Mouse (Mus musculus): ENCODE data around the gene Gm12355. TPM values are rescaled to one million over a fixed set of nuclear protein-coding genes. Genes with fewer than 3 reads are reported as not detected.
A peak's percentile ranks its signal among the peaks of the same experiment; 100 is the strongest.

Gm12355 gene
- total RNA-seq, 2 experiments from 2014 or later, result 10.4 to 11.6 TPM

- DNase-seq (ENCODE audit: low spot score in 2 of 2), result no peak
Observed at GRCm38 (mm10) chr11:98603953-98604352, 21.5 kb downstream of the Gm12355 start.

- DNase-seq (ENCODE audit: low spot score in 2 of 2), result peak in 1 of 2 experiments; percentile 16
Observed at GRCm38 (mm10) chr11:98602090-98602690, 23.3 kb downstream of the Gm12355 start.

DNA sequence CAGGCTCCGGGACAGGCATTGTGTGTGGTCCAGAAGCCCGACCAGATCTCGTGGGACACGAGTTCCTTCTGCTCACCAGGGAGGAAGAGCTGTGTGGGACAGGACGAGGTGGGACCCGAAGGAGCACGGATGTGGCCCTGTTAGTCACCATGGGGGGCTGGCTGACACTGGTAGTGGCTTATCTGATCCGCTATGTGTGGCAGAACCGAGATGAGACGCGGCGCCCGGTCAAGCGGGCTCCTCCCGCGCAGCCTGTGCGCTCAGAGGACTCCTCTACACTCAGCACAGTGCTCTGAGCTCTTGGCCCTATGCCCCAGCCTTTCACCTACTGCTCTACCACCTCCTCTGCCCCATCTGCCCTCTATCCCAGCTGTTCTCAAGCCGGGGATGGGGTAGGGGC, 26.2 kb downstream of the Gm12355 start:
- DNase-seq (ENCODE audit: low spot score in 2 of 2), result peak in 1 of 2 experiments; percentile 17

GRCm38 (mm10) chr11:98598851-98599290, 26.6 kb downstream of the Gm12355 start:
- no peak for DNase-seq (ENCODE audit: low spot score in 2 of 2)

DNA sequence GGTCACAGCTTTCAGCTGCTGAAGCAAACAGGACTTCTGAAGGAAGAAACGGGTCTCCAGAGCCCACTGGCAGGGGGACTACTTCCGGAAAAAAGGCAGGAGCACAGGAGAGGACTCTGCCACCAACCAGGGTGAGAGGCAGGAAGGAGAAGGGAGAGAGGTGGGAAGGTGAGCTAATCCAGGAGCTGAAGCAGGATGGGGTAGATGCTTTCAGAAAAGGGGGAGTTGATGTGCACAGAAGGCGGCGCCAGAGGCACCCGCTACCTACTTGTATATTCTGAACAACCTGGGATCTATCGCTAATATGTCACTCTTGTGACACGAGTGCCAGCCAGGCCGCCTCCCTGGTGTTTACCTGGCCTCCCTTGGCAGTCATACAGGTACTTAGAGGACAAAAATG, 27.5 kb downstream of the Gm12355 start, which contains the start of gene Lrrc3c:
Lrrc3c (plus strand) TSS at position 301 of the 400 bp plus-strand sequence.
- DNase-seq (ENCODE audit: low spot score in 2 of 2), result no peak

DNA sequence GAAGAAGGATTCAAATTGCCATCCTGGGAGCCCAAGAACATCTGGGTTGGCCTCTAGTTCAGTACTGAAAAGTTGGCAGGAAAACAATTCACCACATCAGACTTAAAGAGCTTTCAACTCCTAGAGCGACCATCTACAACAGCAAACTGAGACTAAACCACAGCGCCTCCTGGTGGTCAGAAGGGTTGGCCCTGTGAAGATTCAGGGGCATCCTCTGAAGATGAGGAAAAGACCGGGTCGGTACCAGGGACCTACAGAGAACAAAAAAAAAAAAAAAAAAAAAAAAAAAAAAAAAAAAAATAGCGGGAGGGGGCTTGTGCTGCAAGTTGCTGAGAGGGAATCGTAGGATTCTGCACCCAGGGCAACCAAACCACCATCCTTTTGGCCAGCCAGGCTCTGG, 28.1 kb downstream of the Gm12355 start:
- DNase-seq (ENCODE audit: low spot score in 2 of 2), result peak; percentile 62 to 71

DNA sequence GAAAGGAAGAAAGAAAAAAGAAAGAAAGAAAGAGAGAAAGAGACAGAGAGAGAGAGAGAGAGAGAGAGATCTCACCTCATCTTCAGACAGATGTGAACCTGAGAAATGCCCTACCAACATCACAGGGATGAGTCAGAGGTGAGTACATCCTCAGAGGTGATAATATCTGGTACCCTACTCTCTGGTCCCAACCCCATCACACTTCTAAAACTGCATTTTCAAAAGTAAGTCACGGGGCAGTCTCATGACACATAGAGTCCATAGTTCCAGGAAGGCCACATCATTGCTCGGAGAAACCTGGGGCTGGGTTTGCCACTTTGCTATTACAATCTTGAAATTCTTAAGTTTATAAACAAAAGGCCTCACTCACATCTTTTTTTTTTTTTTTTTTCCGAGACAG, 29.5 kb downstream of the Gm12355 start:
- DNase-seq (ENCODE audit: low spot score in 2 of 2), result no peak

DNA sequence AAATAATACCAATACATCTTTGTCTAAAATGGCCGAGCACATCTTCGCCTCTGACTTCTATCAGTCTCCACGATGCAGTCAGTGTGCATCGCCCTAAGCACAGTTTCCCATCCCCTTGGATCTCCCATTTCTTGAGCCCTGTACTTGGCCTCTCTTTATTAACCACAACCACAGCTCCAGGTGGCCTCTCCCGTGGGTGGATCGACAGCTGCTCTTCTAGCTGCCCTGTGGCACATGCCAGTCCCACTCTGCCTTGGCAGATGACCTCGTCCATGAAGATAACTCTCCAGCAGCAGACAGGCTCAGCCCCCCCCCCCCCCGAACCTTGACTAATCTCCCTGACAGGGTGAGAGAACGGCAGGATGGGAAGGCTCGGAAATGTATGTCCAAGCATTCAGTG, 30.0 kb downstream of the Gm12355 start:
- no peak for DNase-seq (ENCODE audit: low spot score in 2 of 2)

DNA sequence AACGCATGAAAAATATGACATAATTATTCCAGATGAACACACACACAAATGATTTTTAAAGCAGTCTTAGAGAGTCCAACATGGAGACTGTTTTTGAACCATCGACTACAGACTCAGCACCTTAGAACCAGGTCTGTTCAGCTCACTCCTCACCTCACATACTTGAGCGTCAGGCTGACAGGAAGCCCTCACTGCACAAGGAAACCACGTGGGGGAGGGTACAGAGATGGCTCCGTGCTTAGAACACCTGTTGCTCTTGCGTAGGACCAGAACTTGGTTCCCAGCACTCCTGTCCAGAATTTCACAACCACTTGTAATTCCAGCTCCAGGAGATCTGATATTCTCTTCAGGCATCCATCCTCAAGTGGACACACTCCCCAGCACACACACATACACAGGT, 30.4 kb downstream of the Gm12355 start:
- DNase-seq (ENCODE audit: low spot score in 2 of 2), result no peak

DNA sequence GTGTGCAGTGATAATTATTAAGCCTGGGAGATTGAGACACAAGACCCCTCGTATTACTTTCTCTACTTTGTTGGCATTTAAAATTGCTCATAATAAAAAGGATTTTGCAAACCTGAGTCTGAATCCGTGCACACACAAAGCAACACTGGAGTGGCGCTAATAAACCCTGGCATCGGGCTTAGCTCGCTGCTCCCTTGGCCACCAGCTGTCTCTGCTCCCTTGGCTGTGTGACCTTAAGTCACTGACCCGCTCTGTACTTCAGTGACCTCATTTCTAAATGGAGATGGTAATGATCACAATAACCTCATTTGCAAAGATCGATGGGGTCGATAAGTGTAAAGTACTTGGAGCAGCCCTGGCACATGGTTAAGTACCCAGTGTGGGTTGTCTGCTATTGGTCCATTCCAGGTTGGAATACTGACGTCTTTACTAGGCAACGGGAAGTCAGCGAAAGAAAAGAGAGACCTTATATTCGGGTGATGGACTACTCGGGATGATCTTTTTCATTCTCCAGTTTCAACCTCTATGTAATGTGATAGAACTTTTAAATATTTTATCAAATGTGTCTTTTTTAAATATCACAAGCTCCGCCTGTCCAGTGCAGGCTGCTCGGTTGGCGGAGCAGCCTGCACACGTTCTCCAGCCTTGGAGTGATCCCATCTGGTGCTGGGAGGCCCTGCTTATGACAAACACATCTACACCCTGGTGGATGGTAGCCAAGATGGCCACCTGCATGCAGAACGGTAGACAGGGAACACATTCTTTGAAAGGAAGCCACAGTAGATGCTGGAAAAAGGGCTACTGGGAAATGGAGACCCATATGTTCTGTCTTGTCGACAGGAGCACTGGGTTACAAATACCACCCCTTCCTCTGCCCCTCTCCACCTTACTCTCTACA, 34.7 kb downstream of the Gm12355 start:
- no peak for DNase-seq (ENCODE audit: low spot score in 2 of 2)

DNA sequence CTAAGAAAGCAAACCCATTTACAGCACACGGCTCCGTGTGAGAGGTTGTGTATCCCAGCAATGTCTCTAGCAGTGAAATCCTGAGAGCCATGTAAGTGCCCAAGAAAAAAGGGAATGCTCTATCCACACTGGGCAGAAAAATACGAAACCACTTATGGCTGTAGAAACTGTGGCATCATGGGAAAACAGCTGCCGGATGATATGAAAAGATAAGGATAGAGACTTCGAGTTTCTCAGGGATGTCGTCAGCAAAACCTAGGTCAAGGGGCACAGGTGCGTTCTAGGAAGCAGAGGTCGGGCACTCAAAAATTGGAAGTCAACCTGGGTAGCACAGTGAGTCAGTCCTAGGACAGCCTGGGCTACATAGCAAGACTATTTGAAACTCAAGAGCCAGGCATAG, 36.2 kb downstream of the Gm12355 start:
- no peak for DNase-seq (ENCODE audit: low spot score in 2 of 2)

GRCm38 (mm10) chr11:98588833-98589281, 36.6 kb downstream of the Gm12355 start:
- peak in 1 of 2 experiments; percentile 34 for DNase-seq (ENCODE audit: low spot score in 2 of 2)

GRCm38 (mm10) chr11:98587684-98588546, 37.5 kb downstream of the Gm12355 start:
- peak; percentile 67 for DNase-seq (ENCODE audit: low spot score in 2 of 2)

DNA sequence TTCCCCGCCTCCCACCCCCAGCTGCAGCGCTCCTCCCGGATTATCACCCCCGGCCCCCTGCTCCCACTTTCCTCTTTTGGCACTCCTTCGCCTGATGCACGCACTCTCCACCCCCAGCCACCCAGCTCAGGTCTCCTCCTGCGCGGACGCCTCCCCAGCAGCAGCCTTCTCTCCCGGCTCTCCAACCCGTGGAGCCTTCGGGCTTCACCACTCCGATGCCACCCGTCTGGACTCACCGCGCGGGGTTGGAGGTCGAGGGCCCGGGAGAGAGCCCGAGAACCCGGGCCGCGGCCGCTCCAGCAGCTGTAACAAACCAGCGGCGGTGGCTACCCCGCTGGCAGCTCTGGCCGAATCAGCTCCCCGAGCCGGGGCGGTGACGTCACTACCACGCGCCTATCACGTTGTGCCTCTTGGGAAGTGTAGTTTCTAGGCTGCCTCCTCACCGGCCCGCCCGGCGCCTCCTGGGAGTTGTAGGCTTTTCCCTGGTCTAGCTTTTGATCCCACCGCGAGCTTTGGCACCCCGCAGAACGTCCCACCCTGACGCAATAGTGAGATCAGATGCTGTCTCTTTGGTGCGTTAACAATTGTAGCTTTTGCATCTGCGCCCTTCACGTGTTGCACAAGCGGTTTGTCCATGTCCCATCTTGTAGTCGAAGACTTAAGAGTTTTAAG, 38.4 kb downstream of the Gm12355 start, which contains the start of gene Ormdl3:
Ormdl3 (minus strand) TSS at position 477 of the 672 bp plus-strand sequence.
- peak; percentile 98 for DNase-seq (ENCODE audit: low spot score in 2 of 2)

DNA sequence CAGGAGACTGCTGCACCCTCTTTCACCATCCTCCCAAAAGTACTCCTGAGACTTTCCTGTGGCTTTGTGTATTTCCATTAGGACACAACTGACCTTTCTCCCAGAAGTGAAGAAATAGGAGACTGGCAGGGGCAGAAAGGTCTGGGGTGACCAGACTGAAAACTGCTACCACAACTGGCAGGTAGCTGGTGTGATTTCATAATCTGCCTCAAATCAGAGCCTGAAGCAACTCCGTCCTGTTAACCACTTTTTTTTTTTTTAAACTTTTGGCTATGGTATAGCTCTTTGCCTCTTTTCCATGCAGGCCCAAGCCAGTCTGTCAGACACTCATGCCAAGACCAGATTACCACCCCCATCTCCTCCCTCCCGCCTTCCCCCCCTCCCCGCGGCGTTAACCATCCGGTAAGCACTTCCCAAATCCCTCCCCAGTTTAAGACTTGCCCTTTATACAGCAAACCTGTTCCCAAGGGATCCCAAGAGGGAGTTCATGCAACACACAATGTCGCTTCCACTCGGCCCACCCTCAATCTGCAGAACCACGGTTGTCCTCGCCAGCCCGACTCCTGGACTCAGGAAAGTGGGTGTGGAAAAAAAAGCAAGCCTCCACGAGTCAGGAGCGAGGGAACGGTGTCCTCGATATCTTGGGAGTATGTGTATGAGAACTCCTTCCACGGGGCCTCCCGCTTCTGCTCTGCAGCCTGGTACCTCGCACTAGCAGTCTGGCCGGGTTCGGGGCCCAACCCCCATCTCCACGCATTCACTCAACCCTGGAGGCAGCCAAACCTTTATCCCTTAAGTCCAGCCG, 39.2 kb downstream of the Gm12355 start:
- peak; percentile 29 to 44 for DNase-seq (ENCODE audit: low spot score in 2 of 2)

DNA sequence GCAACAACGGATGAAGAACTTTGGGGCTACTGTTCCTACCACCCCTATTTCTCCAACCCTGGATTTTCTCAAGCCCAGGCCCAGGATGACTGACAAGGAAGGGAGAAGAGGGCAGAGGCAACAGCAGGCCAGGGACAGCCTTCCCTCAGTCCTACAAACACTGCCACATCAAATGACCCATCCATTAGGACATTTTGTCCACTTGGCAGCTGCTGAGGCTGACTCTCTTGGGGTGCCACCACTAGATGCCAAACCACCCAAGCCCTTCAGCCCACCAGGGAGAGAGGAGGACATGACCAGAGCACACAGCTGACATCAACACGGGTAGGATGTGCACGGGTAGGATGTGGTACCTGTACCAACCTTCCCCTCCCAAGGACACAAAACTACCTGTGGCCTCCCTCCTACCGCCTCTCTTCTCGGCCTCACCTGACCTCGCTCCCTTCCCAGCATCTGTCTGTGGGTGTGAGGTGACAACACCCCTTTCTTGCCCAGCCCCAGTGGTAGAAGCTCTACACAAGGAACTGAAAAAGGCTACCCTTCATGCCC, 40.8 kb downstream of the Gm12355 start:
- no peak for DNase-seq (ENCODE audit: low spot score in 2 of 2)

GRCm38 (mm10) chr11:98584146-98584545, 41.3 kb downstream of the Gm12355 start:
- no peak for DNase-seq (ENCODE audit: low spot score in 2 of 2)

- DNase-seq (ENCODE audit: low spot score in 2 of 2), result no peak
Observed at GRCm38 (mm10) chr11:98583571-98583970, 41.9 kb downstream of the Gm12355 start.

DNA sequence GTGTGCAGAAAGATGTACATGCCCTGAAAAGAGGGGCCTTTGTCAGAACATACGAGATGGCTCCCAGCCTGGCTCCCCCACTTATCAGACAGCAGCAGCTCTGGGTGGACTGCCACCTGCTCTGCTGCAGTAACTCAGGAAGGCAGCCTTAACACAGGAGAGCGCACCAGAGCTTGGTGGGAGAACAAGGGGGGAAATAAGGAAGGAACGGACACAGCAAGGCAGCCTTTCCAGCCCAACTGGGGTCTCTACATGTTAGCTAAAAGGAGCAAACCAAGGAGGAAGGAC, 42.3 kb downstream of the Gm12355 start:
- no peak for DNase-seq (ENCODE audit: low spot score in 2 of 2)
